Mouse (Mus musculus) megakaryocyte, embryonic 14.5 days (primary cell): ENCODE data around the gene Pdcd1.

Experiments used
- FLI1 ChIP-seq: IDR thresholded peaks from 2 replicates; pipeline ENCODE4 v1.6.1; 2012; ENCODE audit warnings: low read length, inconsistent platforms, mixed read lengths
- GATA1 ChIP-seq: IDR thresholded peaks from 3 replicates; pipeline ENCODE4 v1.6.1; 2012; ENCODE audit warnings: mixed read lengths, low read length, inconsistent platforms, borderline replicate concordance

GRCm38 (mm10) chr1:94054481-94054880, 2.1 kb upstream of the Pdcd1 start:
- TF ChIP-seq GATA1, result no peak
- no peak for TF ChIP-seq FLI1
